Mouse (Mus musculus): ENCODE measurements around the gene Ahnak.

DNA sequence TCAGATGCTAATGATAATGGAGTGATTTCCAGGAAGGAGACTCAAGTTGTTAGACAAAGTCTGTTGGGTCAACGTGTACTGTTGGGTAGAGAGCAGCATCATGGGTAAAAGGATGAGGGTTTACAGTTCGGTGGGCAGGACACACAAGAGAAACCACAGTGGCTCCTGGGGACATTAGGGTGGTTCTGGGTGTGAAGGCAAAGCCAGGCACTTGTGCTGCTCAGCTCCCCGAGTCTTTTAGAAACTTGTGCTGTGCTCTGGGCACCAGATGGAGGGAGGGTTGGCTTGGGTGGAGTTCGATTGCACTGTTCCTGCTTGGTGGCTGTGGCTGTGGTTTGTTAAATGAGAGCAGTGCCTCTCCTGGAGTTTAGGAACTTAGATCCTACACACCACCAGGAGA lies 114.9 kb downstream of the Ahnak start:
- TF ChIP-seq EP300 (IDR thresholded peaks at IDR 0.05; ENCODE audit: low read depth) (no peak), CTCF (IDR thresholded peaks at IDR 0.05; ENCODE audit: low read depth) (no peak)
